Mouse (Mus musculus): ENCODE results near the gene H2al1g. TPM values are rescaled to one million over a fixed set of nuclear protein-coding genes. Genes with fewer than 3 reads are reported as not detected.
"Not testable (repeated sequence)": the region's sequence is repeated elsewhere in the genome, so short reads cannot be mapped to it uniquely, and the experiment has no call there.

Gene H2al1g
- polyA plus RNA-seq (2012; fragmentation: generic; extraction: Trizol), result not detected
- long read RNA-seq, experiment 1, result 0 reads
- long read RNA-seq, experiment 2, result 0 reads

DNA sequence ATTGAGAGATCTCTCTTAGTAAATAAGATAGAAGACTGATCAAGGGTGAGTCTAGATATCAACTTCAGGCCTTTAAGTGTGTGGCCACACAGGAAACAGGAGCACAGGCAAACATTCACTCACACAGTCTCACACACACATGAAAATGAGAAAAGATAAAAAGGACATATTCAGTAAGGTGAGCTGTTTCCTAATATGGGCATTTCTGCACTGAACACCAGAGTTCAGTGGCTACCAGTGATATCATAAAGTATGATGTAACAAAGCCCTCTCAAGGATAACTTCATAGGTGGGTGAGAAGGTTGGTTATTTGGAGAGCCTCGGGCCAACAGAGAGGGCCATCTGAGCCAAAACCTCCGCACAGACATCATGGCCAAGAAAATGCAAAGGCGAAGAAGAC, at the start of gene H2al1g:
Gene H2al1g, plus strand, starts transcription at position 301 of the 400 bp plus-strand sequence.
- H3ac ChIP-seq (ENCODE audit: control insufficient read depth, insufficient read length, low read depth); H3K4me3 ChIP-seq (ENCODE audit: insufficient read depth, poor library complexity, severe bottlenecking); H3K27me3 ChIP-seq (ENCODE audit: control insufficient read depth, insufficient read depth, insufficient read length); H3K36me3 ChIP-seq (ENCODE audit: control insufficient read depth, insufficient read depth); H3K79me3 ChIP-seq (ENCODE audit: low read depth); H3K79me2 ChIP-seq (ENCODE audit: control insufficient read depth, insufficient read depth): not testable (repeated sequence)

DNA sequence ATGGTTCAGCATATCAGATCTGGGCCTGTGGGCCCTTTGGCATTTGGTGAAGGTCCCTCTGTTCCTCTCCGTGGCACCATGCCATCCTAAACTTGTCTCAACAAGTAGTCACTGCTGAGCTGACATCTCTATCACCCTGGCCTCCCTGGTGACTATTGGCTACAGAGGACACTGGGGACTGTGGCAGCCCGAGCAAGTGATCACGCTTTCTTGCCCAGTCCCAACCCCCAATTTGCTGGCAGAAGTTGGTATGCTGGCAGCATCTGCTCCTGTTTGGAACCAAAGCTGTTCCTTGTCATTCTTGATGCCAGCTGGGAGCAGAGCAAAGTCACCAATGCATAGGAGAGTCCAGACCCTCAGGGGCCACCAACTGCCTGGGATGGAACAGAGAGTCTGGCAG, 49.0 kb upstream of the H2al1g start:
- H3K79me3 ChIP-seq (ENCODE audit: low read depth), result no peaks in the 10 kb centered on the region
- H3ac ChIP-seq (ENCODE audit: control insufficient read depth, insufficient read length, low read depth), result no peak overlapping the region
- no peak overlapping the region for H3K4me3 ChIP-seq (ENCODE audit: insufficient read depth, poor library complexity, severe bottlenecking)
- H3K36me3 ChIP-seq (ENCODE audit: control insufficient read depth, insufficient read depth), result no peaks in the 10 kb centered on the region
- H3K27me3 ChIP-seq (ENCODE audit: control insufficient read depth, insufficient read depth, insufficient read length), result no peaks in the 10 kb centered on the region
- TF ChIP-seq CEBPB (IDR thresholded peaks at IDR 0.05; ENCODE audit: low read depth), result no peak
- no peak for TF ChIP-seq MYOD1 (IDR thresholded peaks at IDR 0.05; ENCODE audit: control insufficient read depth, insufficient read length, low read depth)
- no peak for TF ChIP-seq CTCF (IDR thresholded peaks at IDR 0.05; ENCODE audit: control insufficient read depth, insufficient read depth, insufficient read length)
- no peak for TF ChIP-seq MYOG (IDR thresholded peaks at IDR 0.05; ENCODE audit: control insufficient read depth, extremely low read depth, insufficient read length)
- no peak for TF ChIP-seq FOSL1 (IDR thresholded peaks at IDR 0.05; ENCODE audit: insufficient read depth, low read length, poor library complexity, severe bottlenecking)
- no peak for TF ChIP-seq USF1 (IDR thresholded peaks at IDR 0.05; ENCODE audit: low read depth)
- TF ChIP-seq MAX (IDR thresholded peaks at IDR 0.05), result no peak
- H3K79me2 ChIP-seq (ENCODE audit: control insufficient read depth, insufficient read depth), result no peaks in the 10 kb centered on the region

DNA sequence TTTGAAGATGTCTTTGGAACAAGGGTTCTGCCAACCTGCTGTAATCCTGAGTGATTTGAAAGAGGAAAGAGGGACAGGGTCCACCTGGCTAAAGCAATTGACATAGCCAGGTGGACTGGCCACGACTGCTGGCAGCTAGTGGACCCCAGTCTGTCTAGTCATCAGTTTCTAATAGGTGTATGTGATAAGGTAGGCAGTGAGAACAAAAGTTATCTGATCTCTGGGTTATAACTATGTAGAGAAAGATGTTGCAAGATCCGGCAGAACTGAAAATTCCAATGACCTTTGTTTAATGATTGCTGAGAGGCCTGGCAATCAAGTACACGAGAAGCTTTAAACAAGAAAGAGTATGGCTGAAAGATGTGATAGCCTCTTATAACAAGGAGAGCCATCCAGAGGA, 44.9 kb upstream of the H2al1g start:
- no peak overlapping the region for H3ac ChIP-seq (ENCODE audit: control insufficient read depth, insufficient read length, low read depth)
- H3K27me3 ChIP-seq (ENCODE audit: control insufficient read depth, insufficient read depth, insufficient read length), result no peaks in the 10 kb centered on the region
- H3K4me3 ChIP-seq (ENCODE audit: insufficient read depth, poor library complexity, severe bottlenecking), result no peak overlapping the region
- H3K79me3 ChIP-seq (ENCODE audit: low read depth), result no peaks in the 10 kb centered on the region
- no peaks in the 10 kb centered on the region for H3K79me2 ChIP-seq (ENCODE audit: control insufficient read depth, insufficient read depth)
- H3K36me3 ChIP-seq (ENCODE audit: control insufficient read depth, insufficient read depth), result no peaks in the 10 kb centered on the region
- TF ChIP-seq MYOD1 (IDR thresholded peaks at IDR 0.05; ENCODE audit: control insufficient read depth, insufficient read length, low read depth) (no peak), MAX (IDR thresholded peaks at IDR 0.05) (no peak), CEBPB (IDR thresholded peaks at IDR 0.05; ENCODE audit: low read depth) (no peak), CTCF (IDR thresholded peaks at IDR 0.05; ENCODE audit: control insufficient read depth, insufficient read depth, insufficient read length) (no peak), USF1 (IDR thresholded peaks at IDR 0.05; ENCODE audit: low read depth) (no peak), FOSL1 (IDR thresholded peaks at IDR 0.05; ENCODE audit: insufficient read depth, low read length, poor library complexity, severe bottlenecking) (no peak)

DNA sequence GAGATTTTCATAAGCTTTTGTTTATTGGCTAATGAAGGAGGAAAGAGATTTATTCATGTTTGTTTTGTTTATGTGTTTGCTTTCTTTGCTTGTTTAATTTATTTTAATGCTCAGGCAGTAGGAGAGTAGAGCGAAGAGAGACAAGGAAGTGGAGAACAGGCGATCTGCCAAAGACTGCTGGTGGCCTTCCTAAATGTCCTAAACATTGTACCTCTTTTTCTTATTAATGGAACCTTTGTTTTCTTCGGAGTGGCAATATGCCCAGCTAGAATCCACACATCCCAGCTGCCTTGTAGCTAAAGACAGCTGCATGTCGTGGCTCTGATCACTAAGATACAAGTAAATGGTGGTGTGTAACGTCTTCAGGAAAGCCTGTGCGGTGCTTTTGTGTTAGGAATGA, 41.0 kb upstream of the H2al1g start:
- H3K79me3 ChIP-seq (ENCODE audit: low read depth), result no peaks in the 10 kb centered on the region
- no peaks in the 10 kb centered on the region for H3K27me3 ChIP-seq (ENCODE audit: control insufficient read depth, insufficient read depth, insufficient read length)
- no peaks in the 10 kb centered on the region for H3K36me3 ChIP-seq (ENCODE audit: control insufficient read depth, insufficient read depth)
- H3K79me2 ChIP-seq (ENCODE audit: control insufficient read depth, insufficient read depth), result no peaks in the 10 kb centered on the region
- H3ac ChIP-seq (ENCODE audit: control insufficient read depth, insufficient read length, low read depth), result no peak overlapping the region
- no peak overlapping the region for H3K4me3 ChIP-seq (ENCODE audit: insufficient read depth, poor library complexity, severe bottlenecking)
- TF ChIP-seq USF1 (IDR thresholded peaks at IDR 0.05; ENCODE audit: low read depth) (no peak), CTCF (IDR thresholded peaks at IDR 0.05; ENCODE audit: control insufficient read depth, insufficient read depth, insufficient read length) (no peak), CEBPB (IDR thresholded peaks at IDR 0.05; ENCODE audit: low read depth) (no peak), MAX (IDR thresholded peaks at IDR 0.05) (no peak), FOSL1 (IDR thresholded peaks at IDR 0.05; ENCODE audit: insufficient read depth, low read length, poor library complexity, severe bottlenecking) (no peak), MYOD1 (IDR thresholded peaks at IDR 0.05; ENCODE audit: control insufficient read depth, insufficient read length, low read depth) (no peak), MYOG (IDR thresholded peaks at IDR 0.05; ENCODE audit: control insufficient read depth, extremely low read depth, insufficient read length) (no peak)

DNA sequence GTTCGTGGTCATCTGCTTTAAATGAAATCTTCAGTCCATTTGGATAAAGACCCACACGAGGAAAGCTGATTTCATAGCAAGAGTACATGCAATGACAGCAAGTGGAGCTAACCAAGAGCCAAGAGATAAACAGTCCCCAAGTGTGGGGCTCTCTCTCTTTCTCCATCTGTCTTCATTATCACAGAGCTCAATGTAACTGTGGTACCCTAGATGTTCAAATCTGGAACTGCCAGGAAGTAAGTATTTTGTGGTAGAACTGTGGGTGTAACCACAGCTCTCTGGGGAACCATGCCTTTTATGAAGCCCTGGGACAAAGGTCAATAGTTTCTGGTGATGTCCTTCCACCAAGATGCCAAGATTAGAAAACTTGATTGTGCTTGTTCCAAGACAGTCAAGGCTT, 37.3 kb upstream of the H2al1g start:
- Histone ChIP-seq H3K79me3 (ENCODE audit: low read depth) (no peaks in the 10 kb centered on the region), H3K36me3 (ENCODE audit: control insufficient read depth, insufficient read depth) (no peaks in the 10 kb centered on the region), H3K4me3 (ENCODE audit: insufficient read depth, poor library complexity, severe bottlenecking) (no peak overlapping the region), H3K27me3 (ENCODE audit: control insufficient read depth, insufficient read depth, insufficient read length) (no peaks in the 10 kb centered on the region), H3ac (ENCODE audit: control insufficient read depth, insufficient read length, low read depth) (no peak overlapping the region), H3K79me2 (ENCODE audit: control insufficient read depth, insufficient read depth) (no peaks in the 10 kb centered on the region)
- TF ChIP-seq MYOG (IDR thresholded peaks at IDR 0.05; ENCODE audit: control insufficient read depth, extremely low read depth, insufficient read length) (no peak), MAX (IDR thresholded peaks at IDR 0.05) (no peak), CTCF (IDR thresholded peaks at IDR 0.05; ENCODE audit: control insufficient read depth, insufficient read depth, insufficient read length) (no peak), USF1 (IDR thresholded peaks at IDR 0.05; ENCODE audit: low read depth) (no peak), MYOD1 (IDR thresholded peaks at IDR 0.05; ENCODE audit: control insufficient read depth, insufficient read length, low read depth) (no peak), CEBPB (IDR thresholded peaks at IDR 0.05; ENCODE audit: low read depth) (no peak), FOSL1 (IDR thresholded peaks at IDR 0.05; ENCODE audit: insufficient read depth, low read length, poor library complexity, severe bottlenecking) (no peak)

DNA sequence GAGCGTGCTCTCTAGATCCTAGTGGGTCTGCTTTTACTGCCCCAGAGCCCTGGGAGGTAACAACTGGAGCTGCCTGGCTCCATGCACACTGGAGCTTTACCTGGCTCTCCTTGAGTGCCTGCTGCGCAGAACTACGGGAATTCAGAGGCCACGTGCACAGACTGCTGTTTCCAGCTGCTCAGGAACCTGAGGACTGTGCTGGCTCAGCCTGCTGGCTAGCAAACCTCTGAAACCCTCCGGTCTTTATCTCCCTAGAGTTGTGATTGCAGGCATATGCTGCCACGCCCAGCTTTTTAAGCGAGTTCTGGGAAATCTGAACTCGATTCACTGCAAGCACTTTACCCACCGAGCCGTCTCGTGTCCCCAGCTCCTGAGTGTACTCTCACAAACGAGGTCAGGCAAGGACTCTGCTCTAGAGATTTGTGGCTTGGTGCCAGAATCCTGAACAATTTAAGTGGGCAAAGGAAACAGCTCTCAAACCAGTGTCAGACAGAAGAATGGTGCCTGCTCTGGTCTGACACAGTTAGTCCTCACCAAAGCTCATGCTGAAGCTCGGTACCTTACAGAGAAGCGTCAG, 29.7 kb upstream of the H2al1g start:
- H3K27me3 ChIP-seq (ENCODE audit: control insufficient read depth, insufficient read depth, insufficient read length), result no peaks in the 10 kb centered on the region
- no peak overlapping the region for H3K4me3 ChIP-seq (ENCODE audit: insufficient read depth, poor library complexity, severe bottlenecking)
- H3K79me3 ChIP-seq (ENCODE audit: low read depth), result no peaks in the 10 kb centered on the region
- TF ChIP-seq FOSL1 (IDR thresholded peaks at IDR 0.05; ENCODE audit: insufficient read depth, low read length, poor library complexity, severe bottlenecking) (no peak), CEBPB (IDR thresholded peaks at IDR 0.05; ENCODE audit: low read depth) (no peak), MAX (IDR thresholded peaks at IDR 0.05) (no peak), MYOG (IDR thresholded peaks at IDR 0.05; ENCODE audit: control insufficient read depth, extremely low read depth, insufficient read length) (no peak)
- no peaks in the 10 kb centered on the region for H3K79me2 ChIP-seq (ENCODE audit: control insufficient read depth, insufficient read depth)
- H3ac ChIP-seq (ENCODE audit: control insufficient read depth, insufficient read length, low read depth), result no peak overlapping the region
- H3K36me3 ChIP-seq (ENCODE audit: control insufficient read depth, insufficient read depth), result no peaks in the 10 kb centered on the region
